Mouse (Mus musculus): Measurements from ENCODE around the gene Ell3.

DNA sequence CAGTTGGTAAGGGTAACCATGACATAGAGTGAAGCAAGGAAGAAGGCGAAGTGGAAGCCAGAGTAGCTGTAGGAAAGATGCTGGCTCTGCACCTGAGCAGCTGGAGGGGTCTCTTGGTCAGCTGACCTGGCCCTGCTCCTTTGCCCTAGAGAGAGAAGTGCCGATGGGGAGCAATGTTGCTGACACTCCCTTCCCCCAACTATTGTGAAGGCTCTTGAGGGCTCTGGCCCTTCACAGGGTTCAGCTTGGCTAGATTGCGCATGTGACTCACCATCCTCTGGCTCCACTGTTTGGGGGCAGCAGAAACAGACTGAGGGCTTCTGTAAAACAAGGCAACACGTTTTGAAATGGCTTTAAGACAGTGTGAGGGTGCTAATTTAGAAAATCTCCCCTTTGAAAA lies 8.3 kb upstream of the Ell3 start:
- no peak for TF ChIP-seq CTCF (IDR thresholded peaks at IDR 0.05)
- no peak for TF ChIP-seq EP300 (IDR thresholded peaks at IDR 0.05)
